Mouse (Mus musculus) forebrain, postnatal 0 days (tissue): Measurements from ENCODE around the gene Myo5a. TPM values are rescaled to one million over a fixed set of nuclear protein-coding genes. Genes with fewer than 3 reads are reported as not detected.
A peak's percentile ranks its signal among the peaks of the same experiment; 100 is the strongest.

Source experiments
- ATAC-seq: fragments of 200-750 bp; cut with Nextera tagmentation; 2 replicates; pipeline ENCODE4 v1.8.0; 2017; ENCODE audit warnings: mild to moderate bottlenecking, moderate library complexity
- DNase-seq: peaks from one replicate; pipeline ENCODE4 v3.0.0-alpha.2; 2015
- H3K27ac ChIP-seq: fragments of 300-500 bp; sonication (generic); 2 replicates; pipeline ENCODE4 v1.5.1; 2014; ENCODE audit warnings: low read depth, mild to moderate bottlenecking, antibody characterized with exemption, low read length, moderate library complexity, mixed read lengths
- H3K27me3 ChIP-seq: fragments of 300-500 bp; sonication (generic); 2 replicates; pipeline ENCODE4 v1.6.1; 2014; ENCODE audit warnings: mild to moderate bottlenecking, low read length, mixed read lengths; ENCODE audit not compliant: insufficient read depth
- H3K36me3 ChIP-seq: fragments of 300-500 bp; sonication (generic); 2 replicates; pipeline ENCODE4 v1.6.1; 2014; ENCODE audit warnings: mild to moderate bottlenecking, moderate library complexity; ENCODE audit not compliant: insufficient read depth
- H3K4me1 ChIP-seq: fragments of 300-500 bp; sonication (generic); 2 replicates; pipeline ENCODE4 v1.6.1; 2014; ENCODE audit warnings: antibody characterized with exemption; ENCODE audit not compliant: insufficient read depth
- H3K4me2 ChIP-seq: fragments of 300-500 bp; sonication (generic); 2 replicates; pipeline ENCODE4 v1.6.1; 2014; ENCODE audit warnings: low read depth, mild to moderate bottlenecking, moderate library complexity
- H3K4me3 ChIP-seq: fragments of 300-500 bp; sonication (generic); 2 replicates; pipeline ENCODE4 v1.5.1; 2014; ENCODE audit warnings: low read depth, low read length, mixed read lengths
- H3K9ac ChIP-seq: fragments of 300-500 bp; sonication (generic); 2 replicates; pipeline ENCODE4 v1.6.1; 2014; ENCODE audit warnings: mild to moderate bottlenecking
- H3K9me3 ChIP-seq: fragments of 300-500 bp; sonication (generic); 2 replicates; pipeline ENCODE4 v1.6.1; 2016; ENCODE audit warnings: low read length
- CTCF ChIP-seq: sonication (generic); IDR thresholded peaks from 2 replicates; pipeline ENCODE4 v1.5.1; 2016; ENCODE audit warnings: antibody characterized with exemption, control low read depth, low read depth
- WGBS: fragments of 180-500 bp; shearing (Covaris S2); extraction: QIAGEN DNeasy Blood & Tissue Kit; methylation state at CpG from one replicate; pipeline ENCODE4 v1.1.7; 2014; 5-methylcytosine and 5-hydroxymethylcytosine counted together
- polyA plus RNA-seq: library from polyadenylated mRNA; unstranded; fragments of >200 nt; fragmentation: Nextera tagmentation; extraction: Ambion mirVana; gene quantifications from 2 replicates; pipeline ENCODE4 v1.2.1, GENCODE M21; 2015
- total RNA-seq: library from RNA; depleted of rRNA; stranded (reverse); fragments of >200 nt; gene quantifications from 2 replicates; pipeline ENCODE4 v1.2.3, GENCODE M21; 2014

Gene Myo5a
- total and polyA plus RNA-seq, 2 experiments from 2014 or later, result 34.9 to 146 TPM

DNA sequence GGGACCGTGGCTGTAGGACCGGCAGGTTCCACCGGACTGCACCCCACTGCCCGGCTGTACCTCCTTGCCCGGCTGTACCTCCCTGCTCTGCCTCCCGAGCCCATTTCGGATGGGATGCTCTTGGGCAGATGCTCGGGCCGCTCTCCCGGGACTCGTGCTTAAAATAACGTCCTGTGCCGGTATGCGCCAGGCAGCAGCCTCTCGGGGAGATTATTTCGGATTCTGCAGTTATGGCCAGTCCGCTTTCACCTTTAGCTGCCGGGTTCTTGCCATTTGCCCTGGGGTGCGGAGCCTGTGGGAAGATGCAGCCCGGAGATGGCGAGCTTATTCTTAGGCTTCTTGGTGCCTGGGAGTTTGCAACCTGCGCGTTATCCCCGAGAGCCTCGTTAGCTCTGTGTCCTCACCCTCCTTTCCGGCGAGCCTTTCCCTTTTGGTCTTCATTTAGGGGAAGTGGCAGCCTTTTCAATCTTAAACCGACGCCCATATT is 934 bp downstream of the Myo5a start:
- peak; percentile 71 for DNase-seq
- peak overlapping the region; percentile 82 for H3K4me3 ChIP-seq
- peak overlapping the region; percentile 98 for H3K27ac ChIP-seq
- H3K27me3 ChIP-seq, result no peaks in the 10 kb centered on the region
- peak overlapping the region; percentile 94 for H3K9ac ChIP-seq
- H3K36me3 ChIP-seq, result no peaks in the 10 kb centered on the region
- peak; percentile 44 for ATAC-seq
- H3K4me2 ChIP-seq, result peak overlapping the region; percentile 71
- peaks cover 15% of the 10 kb centered on the region; the same call in 1 of the 2 replicates for H3K4me1 ChIP-seq
- WGBS, result under 1% methylated on average over 29 of the region's 29 CpGs
- no peaks in the 10 kb centered on the region for H3K9me3 ChIP-seq
- no peak for TF ChIP-seq CTCF

DNA sequence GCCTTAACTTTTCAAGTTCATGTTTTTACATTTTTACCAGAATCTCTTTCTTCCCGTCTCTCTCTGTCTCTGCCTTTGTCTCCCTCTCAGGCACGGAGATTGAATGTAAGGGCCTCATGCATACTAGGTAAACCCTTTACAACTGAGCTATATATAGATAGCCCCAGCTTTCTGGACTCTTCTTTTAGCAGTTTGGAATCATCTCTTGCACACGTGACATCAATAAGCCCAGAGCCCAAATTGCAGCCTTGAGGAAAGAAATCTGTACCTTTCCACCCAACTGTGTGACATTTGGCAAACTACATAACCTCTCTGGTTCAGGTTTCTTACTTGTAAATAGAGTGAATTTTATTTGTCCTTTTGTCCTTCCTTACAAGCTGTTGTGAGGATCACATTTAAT is 1.5 kb downstream of the Myo5a start:
- Histone ChIP-seq H3K9ac (peak overlapping the region; percentile 94), H3K27me3 (no peaks in the 10 kb centered on the region), H3K4me3 (peak overlapping the region; percentile 82), H3K9me3 (no peaks in the 10 kb centered on the region), H3K36me3 (no peaks in the 10 kb centered on the region), H3K4me2 (peak overlapping the region; percentile 71), H3K4me1 (peaks cover 15% of the 10 kb centered on the region; the same call in 1 of the 2 replicates), H3K27ac (peak overlapping the region; percentile 98)
- no peak for TF ChIP-seq CTCF
- ATAC-seq, result no peak
- whole genome bisulfite sequencing, result 8% methylated on average over 3 of the region's 3 CpGs
- peak; percentile 34 for DNase-seq

DNA sequence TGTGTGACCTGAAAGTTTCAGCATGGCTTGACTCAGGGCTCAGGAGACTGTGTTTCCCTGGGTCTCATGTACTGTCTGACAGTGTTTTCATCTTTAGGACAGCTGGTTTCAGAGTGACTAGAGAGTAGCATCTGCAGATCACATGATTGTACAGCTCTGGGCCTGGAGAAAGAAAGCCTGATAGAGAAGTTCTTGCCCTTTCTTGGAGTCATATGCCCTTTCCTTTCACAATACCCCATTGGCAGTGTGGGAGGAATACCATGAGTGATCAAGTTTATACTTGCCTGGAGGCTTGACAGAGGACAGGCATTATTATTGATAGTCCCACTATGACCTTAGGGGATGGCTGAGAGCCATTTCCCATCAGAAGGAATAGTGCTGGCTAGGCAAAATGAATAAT is 6.4 kb downstream of the Myo5a start:
- TF ChIP-seq CTCF, result no peak
- no peaks in the 10 kb centered on the region for H3K36me3 ChIP-seq
- no peak for DNase-seq

DNA sequence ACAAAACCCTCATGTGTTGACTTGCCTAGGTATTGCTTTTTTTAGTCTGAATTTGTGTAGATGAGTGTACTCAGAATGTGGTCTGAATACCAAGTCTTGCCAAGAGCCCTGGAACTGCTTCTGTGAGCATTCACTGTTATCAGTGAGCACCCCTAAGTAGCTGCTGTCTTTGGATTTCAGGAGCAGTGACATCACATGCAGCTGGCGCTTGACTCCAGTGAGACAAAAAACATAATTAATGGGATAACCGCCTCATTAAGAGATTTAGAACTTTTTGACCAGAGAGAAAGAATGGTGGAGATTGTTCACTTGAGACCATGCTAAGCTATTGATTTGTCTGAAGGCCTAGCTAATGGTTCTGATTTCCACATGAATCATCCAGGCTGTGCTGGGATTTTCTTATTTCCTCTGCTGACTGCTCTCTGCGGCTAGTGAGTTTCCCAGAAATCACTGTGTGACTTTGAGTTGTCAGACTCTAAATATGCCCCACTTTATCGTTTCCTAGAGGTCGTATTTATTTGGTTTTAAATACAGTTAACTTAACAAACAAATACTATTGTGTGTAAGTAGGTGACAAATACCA is 14.5 kb downstream of the Myo5a start:
- no peak overlapping the region for H3K27ac ChIP-seq
- no peaks in the 10 kb centered on the region for H3K4me1 ChIP-seq
- ATAC-seq (peak; percentile 88), DNase-seq (peak; percentile 43)
- no peak overlapping the region for H3K4me2 ChIP-seq
- no peak overlapping the region for H3K9ac ChIP-seq
- H3K4me3 ChIP-seq, result no peak overlapping the region
- no peaks in the 10 kb centered on the region for H3K9me3 ChIP-seq
- no peaks in the 10 kb centered on the region for H3K36me3 ChIP-seq
- TF ChIP-seq CTCF, result no peak
- H3K27me3 ChIP-seq, result no peaks in the 10 kb centered on the region
- 22% methylated on average over 5 of the region's 5 CpGs for WGBS

More for the DNA sequence above, 6.4 kb downstream of the Myo5a start:
- Histone ChIP-seq H3K4me3 (no peak overlapping the region), H3K4me2 (no peak overlapping the region), H3K9me3 (no peaks in the 10 kb centered on the region), H3K27ac (no peak overlapping the region), H3K9ac (no peak overlapping the region), H3K4me1 (peaks cover 15% of the 10 kb centered on the region; the same call in 1 of the 2 replicates), H3K27me3 (no peaks in the 10 kb centered on the region)
- ATAC-seq, result no peak

DNA sequence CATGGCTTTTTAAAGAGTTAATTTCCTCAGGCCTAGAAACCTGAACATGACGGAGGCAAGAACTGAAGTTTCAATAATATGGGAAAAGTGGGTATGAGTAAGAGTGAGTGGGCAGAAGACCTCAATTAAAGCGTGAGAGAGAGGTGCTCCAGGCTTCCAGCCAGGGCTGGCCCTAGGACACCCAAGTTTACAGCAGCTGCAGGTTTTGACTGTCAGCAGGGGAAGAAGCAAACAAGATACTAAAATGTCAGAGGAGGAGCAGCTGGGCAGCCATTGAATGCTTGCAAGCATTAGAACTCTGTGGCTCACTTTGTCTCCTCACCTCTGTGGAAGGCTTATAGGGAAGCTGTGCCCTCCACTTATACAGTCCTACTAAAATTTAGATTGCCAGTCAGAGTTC is 17.0 kb downstream of the Myo5a start:
- Histone ChIP-seq H3K36me3 (no peaks in the 10 kb centered on the region), H3K4me3 (no peak overlapping the region), H3K4me2 (no peak overlapping the region), H3K9ac (no peak overlapping the region), H3K27me3 (no peaks in the 10 kb centered on the region), H3K4me1 (no peaks in the 10 kb centered on the region), H3K27ac (no peak overlapping the region), H3K9me3 (no peaks in the 10 kb centered on the region)
- WGBS, result 60% methylated on average over 2 of the region's 2 CpGs
- no peak for TF ChIP-seq CTCF
- DNase-seq, result no peak
- ATAC-seq, result no peak

DNA sequence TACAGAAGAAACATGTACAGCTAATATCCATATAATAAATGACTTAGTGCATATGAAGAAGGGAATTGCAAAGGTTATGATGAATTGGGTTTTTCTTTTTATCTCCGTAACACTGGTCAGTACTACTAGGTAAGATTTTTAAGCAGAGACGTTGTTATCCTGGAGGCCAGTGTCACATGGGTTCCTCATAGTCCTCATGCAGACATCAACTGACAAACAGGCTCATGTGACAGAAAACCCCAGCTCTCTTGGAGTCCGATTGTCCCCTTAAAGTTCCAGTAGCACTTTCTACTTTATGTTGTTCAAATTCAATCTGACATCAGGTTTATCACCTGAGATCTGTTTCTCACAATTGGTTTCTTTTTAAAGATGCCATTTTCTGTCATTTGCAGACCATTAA is 18.5 kb downstream of the Myo5a start:
- 78% methylated on average over 3 of the region's 3 CpGs for WGBS
- Histone ChIP-seq H3K27me3 (no peaks in the 10 kb centered on the region), H3K4me2 (no peak overlapping the region), H3K4me3 (no peak overlapping the region), H3K4me1 (no peaks in the 10 kb centered on the region), H3K9me3 (no peaks in the 10 kb centered on the region), H3K27ac (no peak overlapping the region), H3K9ac (no peak overlapping the region), H3K36me3 (no peaks in the 10 kb centered on the region)
- no peak for TF ChIP-seq CTCF
- ATAC-seq (no peak), DNase-seq (no peak)

DNA sequence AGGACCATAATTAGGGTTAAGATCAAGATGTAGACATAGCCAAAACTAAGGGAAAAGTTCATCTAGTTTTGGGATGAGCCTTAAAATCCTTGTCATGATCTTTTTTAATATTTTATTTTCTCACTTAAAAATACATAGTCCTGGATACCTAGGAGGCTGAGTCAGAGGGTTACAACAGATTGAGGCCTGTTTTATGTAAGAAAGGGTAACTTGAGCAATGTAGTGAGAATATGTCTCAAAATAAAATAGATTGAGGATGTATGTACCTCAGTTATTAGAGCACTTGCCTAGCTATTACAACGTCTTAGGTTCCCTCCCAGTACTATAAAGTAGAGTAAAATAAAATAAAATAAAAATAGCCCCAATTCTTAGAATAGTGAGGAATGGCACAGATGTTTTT is 21.3 kb downstream of the Myo5a start:
- H3K4me3 ChIP-seq, result no peak overlapping the region
- H3K36me3 ChIP-seq, result no peaks in the 10 kb centered on the region
- H3K4me2 ChIP-seq, result no peak overlapping the region
- WGBS, result 79% methylated on average over 1 of the region's 1 CpGs
- no peak overlapping the region for H3K9ac ChIP-seq
- H3K27ac ChIP-seq, result no peak overlapping the region
- ATAC-seq (no peak), DNase-seq (no peak)
- no peaks in the 10 kb centered on the region for H3K4me1 ChIP-seq
- H3K9me3 ChIP-seq, result no peaks in the 10 kb centered on the region
- no peaks in the 10 kb centered on the region for H3K27me3 ChIP-seq
- TF ChIP-seq CTCF, result no peak
